Mouse (Mus musculus) heart, adult 2 months (tissue): Measurements from ENCODE around the gene Dnaaf3. TPM values are rescaled to one million over a fixed set of nuclear protein-coding genes. Genes with fewer than 3 reads are reported as not detected.

ENCODE experiments used
- DNase-seq, 2 experiments: peaks; one replicate each; pipeline ENCODE4 v3.0.0; 2021
- H3K27ac ChIP-seq: fragments of 200-600 bp; 2 replicates; pipeline ENCODE4 v1.8.1; 2022
- H3K27me3 ChIP-seq: fragments of 200-500 bp; 2 replicates; pipeline ENCODE4 v1.6.1; 2012; ENCODE audit warnings: mild to moderate bottlenecking, low read length, inconsistent platforms, mixed read lengths; ENCODE audit not compliant: control insufficient read depth, insufficient read depth
- H3K36me3 ChIP-seq: fragments of 200-500 bp; 2 replicates; pipeline ENCODE4 v1.6.1; 2012; ENCODE audit warnings: low read length, inconsistent platforms; ENCODE audit not compliant: control insufficient read depth, insufficient read depth
- H3K4me1 ChIP-seq: fragments of 200-500 bp; 2 replicates; pipeline ENCODE4 v1.6.1; 2011; ENCODE audit warnings: low read length; ENCODE audit not compliant: control insufficient read depth, insufficient read depth
- H3K4me3 ChIP-seq: fragments of 200-600 bp; 2 replicates; pipeline ENCODE4 v1.8.1; 2022
- H3K79me2 ChIP-seq: fragments of 200-500 bp; replicated peaks from 2 replicates; pipeline ENCODE4 v1.6.1; 2012; ENCODE audit warnings: mild to moderate bottlenecking, inconsistent platforms, low read length, moderate library complexity, mixed read lengths; ENCODE audit not compliant: control insufficient read depth, insufficient read depth
- H3K9ac ChIP-seq: fragments of 200-500 bp; 2 replicates; pipeline ENCODE4 v1.6.1; 2012; ENCODE audit warnings: low read depth, mild to moderate bottlenecking, control low read depth, inconsistent platforms, low read length, mixed read lengths
- CTCF ChIP-seq: fragments of 200-600 bp; IDR thresholded peaks from 2 replicates; pipeline ENCODE4 v1.8.1; 2022; ENCODE audit warnings: antibody characterized with exemption, mild to moderate bottlenecking, moderate library complexity
- EP300 ChIP-seq: fragments of 200-500 bp; IDR thresholded peaks from 2 replicates; pipeline ENCODE4 v1.6.1; 2011; ENCODE audit warnings: low read depth, low read length, control low read depth; ENCODE audit not compliant: insufficient read depth
- POLR2A ChIP-seq: fragments of 200-500 bp; IDR thresholded peaks from 2 replicates; pipeline ENCODE4 v1.6.1; 2011; ENCODE audit warnings: mild to moderate bottlenecking, low read depth, low read length, control low read depth; ENCODE audit not compliant: insufficient read depth
- WGBS: fragments of 180-500 bp; shearing (Covaris S2); methylation state at CpG from one replicate; pipeline ENCODE4 v1.1.7; 2018; 5-methylcytosine and 5-hydroxymethylcytosine counted together
- intact Hi-C: fragments of 180-260 bp; cut with DNase I; formaldehyde crosslinking; loops from one replicate; pipeline ENCODE4 v1.15.1; 2025
- polyA plus RNA-seq: library from polyadenylated mRNA; depleted of rRNA; stranded (reverse); fragments of >200 nt; gene quantifications from 2 replicates; pipeline ENCODE4 v1.2.3, GENCODE M21; 2012
- total RNA-seq, 2 experiments: library from RNA; stranded (reverse); gene quantifications; 2 replicates each; pipeline ENCODE4 v1.2.3; 2021

Gene Dnaaf3
- total and polyA plus RNA-seq, 3 experiments = 2.3 to 13.2 (median 2.7) TPM

DNA sequence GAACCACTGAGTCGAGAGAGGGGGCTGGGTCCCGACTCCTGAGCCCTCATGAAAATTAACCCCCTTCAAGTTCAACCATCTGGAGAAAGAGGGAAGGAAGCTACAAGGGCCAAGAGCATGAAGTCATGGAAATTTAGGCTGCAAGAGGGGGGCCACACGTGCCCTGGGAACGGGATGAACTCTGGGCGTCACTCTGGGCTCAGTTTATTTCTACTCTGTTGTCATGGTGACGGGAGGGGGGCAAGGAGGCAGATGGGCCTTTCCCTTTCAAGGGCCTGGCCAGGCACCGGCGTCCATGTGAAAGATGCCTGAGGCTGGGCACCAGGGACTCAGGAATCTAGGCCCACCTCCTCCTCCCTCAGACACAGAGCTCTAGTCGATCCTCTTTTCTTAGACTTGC, 34.0 kb downstream of the Dnaaf3 start:
- intact Hi-C loops = loop anchor here (2.0 to 10.0 kb wide), 2 partner anchors 19 to 1203 kb away; no protein-coding TSS in a partner anchor

DNA sequence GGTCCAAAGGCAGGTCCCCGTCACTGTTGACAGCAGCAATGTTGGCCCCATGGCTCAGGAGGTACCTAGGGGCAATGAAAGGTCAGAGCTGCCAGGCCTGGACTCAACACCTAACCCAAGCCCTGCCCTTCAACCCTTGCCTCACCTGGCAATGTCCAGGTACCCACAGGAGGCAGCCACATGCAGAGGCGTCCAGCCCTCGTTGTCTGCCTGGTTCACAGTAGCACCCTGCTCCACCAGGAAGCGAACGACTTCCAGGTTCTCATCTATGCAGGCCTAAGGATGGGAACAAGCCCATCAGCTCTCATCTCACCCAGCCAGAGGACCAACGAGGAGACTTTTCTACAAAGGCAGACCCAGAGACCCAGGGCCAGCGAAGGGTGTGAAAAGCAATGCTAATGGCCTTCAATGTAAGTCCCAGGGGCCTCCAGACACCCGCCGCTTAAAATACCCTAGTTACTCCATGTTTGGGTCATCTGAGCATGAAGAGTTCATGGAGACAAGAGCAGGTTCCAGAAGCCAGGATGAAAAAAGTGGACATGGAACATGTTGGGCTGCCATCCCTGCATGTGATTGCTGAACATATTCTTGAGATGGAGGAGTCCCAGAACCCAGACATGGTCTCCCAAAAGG, 34.9 kb downstream of the Dnaaf3 start:
- 0 out of 2 replicates have a peak overlapping the region, but pooled peaks have one; percentile 1 for H3K9ac ChIP-seq
- WGBS = 72% methylated on average over 9 of the region's 9 CpGs
- H3K79me2 ChIP-seq = peaks cover 7% of the 10 kb centered on the region
- DNase-seq = no peak
- H3K36me3 ChIP-seq = peaks cover 6% of the 10 kb centered on the region
- TF ChIP-seq POLR2A (no peak), EP300 (no peak), CTCF (no peak)
- no peaks in the 10 kb centered on the region for H3K27me3 ChIP-seq
- no peak overlapping the region for H3K4me3 ChIP-seq
- intact Hi-C loops = loop anchor here (10.0 kb wide), 1 partner anchor 1203 kb away; no protein-coding TSS in a partner anchor
- H3K27ac ChIP-seq = peak overlapping the region; percentile 97
- peaks cover 37% of the 10 kb centered on the region for H3K4me1 ChIP-seq

More for the DNA sequence above, 34.0 kb downstream of the Dnaaf3 start:
- TF ChIP-seq CTCF (no peak), POLR2A (peak; percentile 33; the same call in 1 of the 2 replicates), EP300 (peak; percentile 89; the same call in 1 of the 2 replicates)
- Histone ChIP-seq H3K79me2 (peaks cover 7% of the 10 kb centered on the region), H3K9ac (peak overlapping the region; percentile 10; the same call in 1 of the 2 replicates), H3K36me3 (peaks cover 6% of the 10 kb centered on the region), H3K27ac (peak overlapping the region; percentile 97), H3K4me1 (peaks cover 29% of the 10 kb centered on the region), H3K27me3 (no peaks in the 10 kb centered on the region), H3K4me3 (peak overlapping the region; percentile 18; the same call in 1 of the 2 replicates)
- peak; percentile 79 to 87 for DNase-seq
- 8% methylated on average over 9 of the region's 9 CpGs for WGBS

DNA sequence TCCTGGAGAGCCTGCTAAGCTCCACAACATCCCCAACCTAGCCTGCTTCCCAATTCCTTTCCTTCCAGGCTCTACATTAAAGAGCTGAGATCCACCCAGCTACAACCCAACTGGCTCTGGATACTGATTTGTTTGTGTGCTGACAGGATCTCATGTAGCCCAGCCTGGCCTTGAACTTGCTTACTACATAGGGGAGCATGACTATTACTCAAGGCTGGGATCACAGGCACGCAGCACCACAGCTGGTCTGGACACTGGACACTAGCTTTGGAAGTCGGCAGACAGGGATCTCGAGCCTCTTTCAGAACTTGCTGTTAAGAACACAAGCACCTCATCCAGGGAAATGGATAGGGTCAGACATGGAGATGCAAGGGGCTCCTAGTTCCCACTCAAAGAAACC, 35.8 kb downstream of the Dnaaf3 start:
- H3K9ac ChIP-seq = no peak overlapping the region
- H3K4me1 ChIP-seq = peaks cover 42% of the 10 kb centered on the region
- H3K4me3 ChIP-seq = no peak overlapping the region
- intact Hi-C loops = loop anchor here (10.0 kb wide), 1 partner anchor 1202 kb away; no protein-coding TSS in a partner anchor
- DNase-seq = no peak
- H3K79me2 ChIP-seq = peaks cover 7% of the 10 kb centered on the region
- peaks cover 6% of the 10 kb centered on the region for H3K36me3 ChIP-seq
- WGBS = 88% methylated on average over 3 of the region's 3 CpGs
- TF ChIP-seq EP300 = no peak
- TF ChIP-seq POLR2A = no peak
- no peak for TF ChIP-seq CTCF
- no peaks in the 10 kb centered on the region for H3K27me3 ChIP-seq
- no peak overlapping the region for H3K27ac ChIP-seq

DNA sequence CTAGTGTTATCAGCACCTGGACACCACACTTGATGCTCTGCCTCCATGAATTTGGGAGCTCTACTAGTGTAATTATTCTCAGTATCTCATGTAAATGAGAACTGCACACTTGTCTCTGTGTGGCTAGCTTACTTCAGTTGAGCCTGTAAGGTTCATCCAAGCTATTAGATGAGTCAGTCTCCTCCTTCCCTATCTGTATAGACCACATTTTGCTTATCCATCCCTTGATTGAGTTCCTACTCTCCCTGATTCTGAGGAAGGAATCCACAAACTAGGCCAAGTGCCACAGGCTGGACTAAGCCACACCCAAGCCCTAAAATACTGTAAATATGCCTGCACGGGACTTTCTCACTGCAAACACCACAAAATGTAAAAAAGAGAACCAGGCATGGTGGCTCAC, 38.3 kb downstream of the Dnaaf3 start:
- Histone ChIP-seq H3K4me3 (no peak overlapping the region), H3K4me1 (peaks cover 46% of the 10 kb centered on the region), H3K79me2 (peaks cover 6% of the 10 kb centered on the region), H3K36me3 (peaks cover 3% of the 10 kb centered on the region), H3K9ac (no peak overlapping the region), H3K27me3 (no peaks in the 10 kb centered on the region), H3K27ac (peak overlapping the region; percentile 8; the same call in 1 of the 2 replicates)
- 28% methylated on average over 1 of the region's 1 CpGs for WGBS
- intact Hi-C loops = loop anchor here (10.0 kb wide), 1 partner anchor 1199 kb away; no protein-coding TSS in a partner anchor
- no peak for TF ChIP-seq EP300
- no peak for TF ChIP-seq POLR2A
- DNase-seq = no peak

DNA sequence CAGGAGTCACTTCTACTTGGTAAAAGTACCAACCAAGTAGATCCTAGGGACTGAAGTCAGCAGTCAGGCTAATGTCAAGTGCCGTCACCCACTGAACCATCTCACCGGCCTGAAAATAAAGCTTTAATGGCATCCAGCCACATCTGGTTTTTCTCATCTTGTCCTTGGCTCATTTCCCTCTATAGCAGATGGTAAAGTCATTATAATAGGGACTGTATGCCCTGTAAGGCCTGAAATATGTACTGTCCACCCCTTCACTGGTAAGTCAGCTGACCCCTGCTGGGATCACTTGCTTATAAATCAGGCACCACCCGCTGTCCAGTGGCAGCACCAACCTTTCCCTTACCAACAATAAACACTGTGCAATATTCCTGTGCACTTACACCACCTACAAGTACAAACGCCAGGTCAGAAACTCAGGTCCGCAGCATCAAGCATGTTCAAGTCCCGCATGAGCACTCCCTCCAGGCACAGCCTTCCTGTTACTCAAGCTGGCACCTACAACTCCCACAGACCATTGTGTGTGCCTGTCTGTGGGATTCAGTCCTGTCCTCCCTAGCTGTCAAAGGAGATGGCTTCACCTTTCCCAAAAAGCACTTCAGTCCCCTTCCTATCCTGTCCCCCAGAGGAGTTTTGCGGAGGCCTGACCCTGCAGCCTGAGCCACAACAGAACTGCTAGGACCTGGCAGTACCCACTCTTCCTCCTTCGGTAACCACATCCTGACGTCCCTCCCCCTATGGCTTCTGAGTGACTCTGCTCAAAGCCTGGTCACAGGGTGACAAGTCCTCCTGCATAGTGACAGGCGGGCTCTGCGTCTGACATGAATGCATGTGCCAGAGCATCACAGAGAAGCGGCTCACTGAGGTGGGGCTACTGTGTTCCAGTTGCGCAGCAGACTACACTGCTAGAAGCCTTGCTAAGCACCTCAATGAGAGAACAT, 39.7 kb downstream of the Dnaaf3 start:
- Histone ChIP-seq H3K27ac (peak overlapping the region; percentile 79), H3K27me3 (no peaks in the 10 kb centered on the region), H3K4me1 (peaks cover 38% of the 10 kb centered on the region), H3K36me3 (no peaks in the 10 kb centered on the region; the same call in none of the 2 replicates), H3K9ac (peak overlapping the region; percentile 21), H3K4me3 (peak overlapping the region; percentile 13), H3K79me2 (peaks cover 7% of the 10 kb centered on the region)
- intact Hi-C loops = loop anchor here (10.0 kb wide), 1 partner anchor 1198 kb away; no protein-coding TSS in a partner anchor
- peak in 1 of 2 experiments; percentile 59 for DNase-seq
- TF ChIP-seq CTCF (0 out of 2 replicates have a peak, but pooled peaks have one; percentile 7), EP300 (0 out of 2 replicates have a peak, but pooled peaks have one; percentile 20), POLR2A (no peak)
- 35% methylated on average over 13 of the region's 13 CpGs for WGBS
